Comparison of ENCODE assay signal across 17 mouse cellular contexts in genomic region chr3:101386430-101387016, GRCm38 (mm10). TPM values are rescaled to one million over a fixed set of nuclear protein-coding genes. Genes with fewer than 3 reads are reported as not detected.
DNase-seq lines count a peak whose midpoint lies in the region; ATAC-seq lines count a peak whose summit lies in the region.
"Had no signal": no experiment of that assay in that cellular context is flagged by ENCODE, and none has a peak within 500 bp of the region (broad histone marks: within the 10 kb centered on the region; RNA-seq: fewer than 3 reads in every experiment).

No protein-coding gene starts in this region.

- no peak overlapping the region for H3K27ac ChIP-seq in midbrain, embryonic 11.5 days (ENCODE audit: low read depth, low read length)
- no peak overlapping the region for H3K27ac ChIP-seq in midbrain, embryonic 13.5 days
- H3K27ac ChIP-seq in embryonic facial prominence, embryonic 15.5 days (replicated peaks): peak overlapping the region; percentile 58
- no peak overlapping the region for H3K27ac ChIP-seq in lung, embryonic 15.5 days
- H3K27ac ChIP-seq in forebrain, embryonic 14.5 days (ENCODE audit: low read depth, low read length): no peak overlapping the region
- H3K27ac ChIP-seq: liver, embryonic 13.5 days had no signal

- DNase-seq in midbrain, embryonic 11.5 days (ENCODE audit: low spot score, missing footprints): no peak
- peak; percentile 75 for DNase-seq in yolk sac, embryonic 10.5 days (ENCODE audit: low spot score)
- no peak for DNase-seq in left cerebral cortex, postnatal 10 days (ENCODE audit: extremely low spot score in 1 of 2, low spot score in 2 of 2)
- no peak for DNase-seq in forebrain, embryonic 14.5 days (ENCODE audit: low spot score)
- DNase-seq: adrenal gland, adult 2 months; cerebellum, postnatal 36 days; heart, postnatal 36 days; kidney, adult 8-10 months; liver, embryonic 13.5 days; retina, postnatal 1 day had no signal

- H3K4me2 ChIP-seq in midbrain, embryonic 11.5 days: no peak overlapping the region
- H3K4me2 ChIP-seq in midbrain, embryonic 13.5 days (replicated peaks): no peak overlapping the region
- peak overlapping the region; percentile 11; the same call in 1 of the 2 replicates for H3K4me2 ChIP-seq in embryonic facial prominence, embryonic 15.5 days (replicated peaks)
- no peak overlapping the region for H3K4me2 ChIP-seq in lung, embryonic 15.5 days
- H3K4me2 ChIP-seq in forebrain, embryonic 14.5 days (ENCODE audit: low read length): no peak overlapping the region
- H3K4me2 ChIP-seq: liver, embryonic 13.5 days had no signal

- H3K9ac ChIP-seq in midbrain, embryonic 11.5 days (ENCODE audit: low read length): no peak overlapping the region
- H3K9ac ChIP-seq in midbrain, embryonic 13.5 days (replicated peaks): no peak overlapping the region
- H3K9ac ChIP-seq in embryonic facial prominence, embryonic 15.5 days: no peak overlapping the region
- H3K9ac ChIP-seq in lung, embryonic 15.5 days: no peak overlapping the region
- H3K9ac ChIP-seq in forebrain, embryonic 14.5 days (ENCODE audit: low read length): no peak overlapping the region
- H3K9ac ChIP-seq: liver, embryonic 13.5 days had no signal

- no peaks in the 10 kb centered on the region for H3K9me3 ChIP-seq in midbrain, embryonic 11.5 days (ENCODE audit: control insufficient read depth, low read length)
- H3K9me3 ChIP-seq in midbrain, embryonic 13.5 days: no peaks in the 10 kb centered on the region
- no peaks in the 10 kb centered on the region for H3K9me3 ChIP-seq in embryonic facial prominence, embryonic 15.5 days (replicated peaks)
- H3K9me3 ChIP-seq in lung, embryonic 15.5 days: no peaks in the 10 kb centered on the region
- no peaks in the 10 kb centered on the region for H3K9me3 ChIP-seq in forebrain, embryonic 14.5 days (replicated peaks; ENCODE audit: control insufficient read depth, low read length)
- H3K9me3 ChIP-seq: liver, embryonic 13.5 days had no signal

- H3K4me3 ChIP-seq in midbrain, embryonic 11.5 days (ENCODE audit: low read depth, low read length): no peak overlapping the region
- no peak overlapping the region for H3K4me3 ChIP-seq in midbrain, embryonic 13.5 days (replicated peaks)
- H3K4me3 ChIP-seq in embryonic facial prominence, embryonic 15.5 days (replicated peaks): no peak overlapping the region
- no peak overlapping the region for H3K4me3 ChIP-seq in lung, embryonic 15.5 days
- no peak overlapping the region for H3K4me3 ChIP-seq in forebrain, embryonic 14.5 days (ENCODE audit: low read depth, low read length)
- H3K4me3 ChIP-seq: erythroblast, embryonic 14.5 days; layer of hippocampus, adult 2 months; liver, embryonic 13.5 days had no signal

- no peaks in the 10 kb centered on the region for H3K27me3 ChIP-seq in midbrain, embryonic 11.5 days (ENCODE audit: control insufficient read depth, insufficient read depth, low read length)
- H3K27me3 ChIP-seq in midbrain, embryonic 13.5 days: 0 out of 2 replicates have a peak, but pooled peaks cover 6% of the 10 kb centered on the region
- no peaks in the 10 kb centered on the region for H3K27me3 ChIP-seq in embryonic facial prominence, embryonic 15.5 days
- no peaks in the 10 kb centered on the region for H3K27me3 ChIP-seq in lung, embryonic 15.5 days
- no peaks in the 10 kb centered on the region for H3K27me3 ChIP-seq in forebrain, embryonic 14.5 days (replicated peaks; ENCODE audit: control insufficient read depth, insufficient read depth, low read length)
- H3K27me3 ChIP-seq: CH12.LX; liver, embryonic 13.5 days; Patski had no signal

- H3K4me1 ChIP-seq in midbrain, embryonic 11.5 days (ENCODE audit: control insufficient read depth, insufficient read depth, low read length): peaks cover 19% of the 10 kb centered on the region
- H3K4me1 ChIP-seq in midbrain, embryonic 13.5 days (replicated peaks): peaks cover 82% of the 10 kb centered on the region
- H3K4me1 ChIP-seq in embryonic facial prominence, embryonic 15.5 days: peaks cover 82% of the 10 kb centered on the region
- peaks cover 50% of the 10 kb centered on the region for H3K4me1 ChIP-seq in lung, embryonic 15.5 days
- peaks cover 22% of the 10 kb centered on the region for H3K4me1 ChIP-seq in forebrain, embryonic 14.5 days (ENCODE audit: control insufficient read depth, insufficient read depth, low read length)

- WGBS in midbrain, embryonic 11.5 days: 39% methylated on average over 8 of the region's 8 CpGs
- WGBS in midbrain, embryonic 13.5 days: 45% methylated on average over 8 of the region's 8 CpGs
- 29% methylated on average over 8 of the region's 8 CpGs for WGBS in embryonic facial prominence, embryonic 15.5 days
- WGBS in lung, embryonic 15.5 days: 31% methylated on average over 8 of the region's 8 CpGs
- WGBS in forebrain, embryonic 14.5 days: 68% methylated on average over 8 of the region's 8 CpGs

- no peaks in the 10 kb centered on the region for H3K36me3 ChIP-seq in midbrain, embryonic 11.5 days (ENCODE audit: control insufficient read depth, insufficient read depth, low read length)
- no peaks in the 10 kb centered on the region for H3K36me3 ChIP-seq in midbrain, embryonic 13.5 days
- H3K36me3 ChIP-seq in embryonic facial prominence, embryonic 15.5 days: no peaks in the 10 kb centered on the region
- H3K36me3 ChIP-seq in lung, embryonic 15.5 days: no peaks in the 10 kb centered on the region
- H3K36me3 ChIP-seq in forebrain, embryonic 14.5 days (ENCODE audit: control insufficient read depth, insufficient read depth, low read length): no peaks in the 10 kb centered on the region
- H3K36me3 ChIP-seq: liver, embryonic 13.5 days had no signal

- ATAC-seq in midbrain, embryonic 11.5 days (ENCODE audit: low FRiP score): 0 out of 2 replicates have a peak, but pooled peaks have one; percentile 25
- ATAC-seq in midbrain, embryonic 13.5 days: no peak
- peak; percentile 18; the same call in 1 of the 2 replicates for ATAC-seq in embryonic facial prominence, embryonic 15.5 days (ENCODE audit: insufficient number of reproducible peaks, low FRiP score, low TSS enrichment, low read depth)
- peak; percentile 68; the same call in 1 of the 2 replicates for ATAC-seq in lung, embryonic 15.5 days (ENCODE audit: borderline replicate concordance, extremely low read depth, low FRiP score, low TSS enrichment)
- no peak for ATAC-seq in forebrain, embryonic 14.5 days
- ATAC-seq: Patski had no signal

- intact Hi-C loops in left cerebral cortex, postnatal 10 days (cut with DNase I): no loop called here

RNA-seq across cellular contexts. Expression of gene Igsf3, which starts 9.6 kb away (rescaled TPM):
- 19.8 and 20.8 TPM in 2 replicates for polyA plus RNA-seq in midbrain, embryonic 11.5 days (2014; fragmentation: Nextera tagmentation; extraction: Ambion mirVana)
- polyA plus RNA-seq in midbrain, embryonic 13.5 days (2015; fragmentation: Nextera tagmentation; extraction: Ambion mirVana): 75.5 and 79.1 TPM in 2 replicates
- 76.1 and 77.2 TPM in 2 replicates for polyA plus RNA-seq in embryonic facial prominence, embryonic 15.5 days (2015; fragmentation: Nextera tagmentation; extraction: Ambion mirVana)
- 40.7 and 41.3 TPM in 2 replicates for polyA plus RNA-seq in lung, embryonic 15.5 days (2015; fragmentation: Nextera tagmentation; extraction: Ambion mirVana)
- 10 to 100 TPM; 44.7 to 46.6 TPM for total RNA-seq in left cerebral cortex, postnatal 10 days (2021)
- 30.0 and 45.6 TPM in 2 replicates for polyA plus RNA-seq in forebrain, embryonic 14.5 days (2014; fragmentation: Nextera tagmentation; extraction: Ambion mirVana)

Comparison
In these comparisons a context has a peak if more than half of its experiments do, and no peak if none do; other contexts are left out.
1. ATAC-seq: peak in midbrain, embryonic 11.5 days (single experiment), embryonic facial prominence, embryonic 15.5 days (single experiment) and lung, embryonic 15.5 days (single experiment); none in midbrain, embryonic 13.5 days (single experiment) and forebrain, embryonic 14.5 days (single experiment).